Mouse (Mus musculus) neural tube, embryonic 14.5 days (tissue): ENCODE measurements around the gene Slc35e3. TPM values are rescaled to one million over a fixed set of nuclear protein-coding genes. Genes with fewer than 3 reads are reported as not detected.

Experiments used
- ATAC-seq: fragments of 200-750 bp; cut with Nextera tagmentation; 2 replicates; pipeline ENCODE4 v1.8.0; 2017; ENCODE audit warnings: low read depth, mild to moderate bottlenecking, moderate TSS enrichment, moderate library complexity
- H3K27ac ChIP-seq: fragments of 300-500 bp; sonication (generic); 2 replicates; pipeline ENCODE4 v1.5.1; 2014; ENCODE audit warnings: low read depth, mild to moderate bottlenecking, control low read depth, low read length, moderate library complexity, mixed read lengths
- H3K27me3 ChIP-seq: fragments of 300-500 bp; sonication (generic); 2 replicates; pipeline ENCODE4 v1.6.1; 2014; ENCODE audit warnings: low read length; ENCODE audit not compliant: control insufficient read depth, insufficient read depth
- H3K36me3 ChIP-seq: fragments of 300-500 bp; sonication (generic); 2 replicates; pipeline ENCODE4 v1.6.1; 2014; ENCODE audit warnings: low read length, mixed read lengths; ENCODE audit not compliant: control insufficient read depth, insufficient read depth
- H3K4me1 ChIP-seq: fragments of 300-500 bp; sonication (generic); 2 replicates; pipeline ENCODE4 v1.6.1; 2014; ENCODE audit warnings: low read length; ENCODE audit not compliant: control insufficient read depth, insufficient read depth
- H3K4me2 ChIP-seq: fragments of 300-500 bp; sonication (generic); 2 replicates; pipeline ENCODE4 v1.6.1; 2014; ENCODE audit warnings: mild to moderate bottlenecking, low read depth, low read length, control low read depth
- H3K4me3 ChIP-seq: fragments of 300-500 bp; sonication (generic); 2 replicates; pipeline ENCODE4 v1.5.1; 2014; ENCODE audit warnings: low read depth, low read length, control low read depth, mixed read lengths
- H3K9ac ChIP-seq: fragments of 300-500 bp; sonication (generic); replicated peaks from 2 replicates; pipeline ENCODE4 v1.6.1; 2014; ENCODE audit warnings: low read depth, mild to moderate bottlenecking, control low read depth, low read length, mixed read lengths
- H3K9me3 ChIP-seq: fragments of 300-500 bp; sonication (generic); 2 replicates; pipeline ENCODE4 v1.6.1; 2016; ENCODE audit warnings: low read length; ENCODE audit not compliant: control insufficient read depth
- WGBS: fragments of 180-500 bp; shearing (Covaris S2); extraction: QIAGEN DNeasy Blood & Tissue Kit; methylation state at CpG from one replicate; pipeline ENCODE4 v1.1.7; 2014; 5-methylcytosine and 5-hydroxymethylcytosine counted together
- polyA plus RNA-seq: library from polyadenylated mRNA; unstranded; fragments of >200 nt; fragmentation: Nextera tagmentation; extraction: Ambion mirVana; gene quantifications from 2 replicates; pipeline ENCODE4 v1.2.1, GENCODE M21; 2014

Slc35e3 gene
- polyA plus RNA-seq, 1 experiment from 2014 or later: 20.5 TPM

GRCm38 (mm10) chr10:117771131-117771510 lies 25.0 kb upstream of the Slc35e3 start:
- H3K27me3 ChIP-seq: no peaks in the 10 kb centered on the region
- no peaks in the 10 kb centered on the region for H3K9me3 ChIP-seq
- no peak overlapping the region for H3K9ac ChIP-seq
- peaks cover 46% of the 10 kb centered on the region for H3K36me3 ChIP-seq
- H3K27ac ChIP-seq: no peak overlapping the region
- H3K4me3 ChIP-seq: no peak overlapping the region
- 95% methylated on average over 10 of the region's 10 CpGs for WGBS
- no peak overlapping the region for H3K4me2 ChIP-seq
- no peaks in the 10 kb centered on the region for H3K4me1 ChIP-seq
- no peak for ATAC-seq

- Histone ChIP-seq H3K9ac (no peak overlapping the region), H3K36me3 (peaks cover 43% of the 10 kb centered on the region)
- ATAC-seq: no peak
These were observed 24.3 kb upstream of the Slc35e3 start for GRCm38 (mm10) chr10:117770286-117771130.

GRCm38 (mm10) chr10:117769541-117770285 lies 23.5 kb upstream of the Slc35e3 start:
- no peak overlapping the region for H3K9ac ChIP-seq
- 93% methylated on average over 9 of the region's 9 CpGs for WGBS
- H3K4me2 ChIP-seq: no peak overlapping the region
- H3K4me3 ChIP-seq: no peak overlapping the region
- H3K9me3 ChIP-seq: no peaks in the 10 kb centered on the region
- H3K27ac ChIP-seq: no peak overlapping the region
- peaks cover 43% of the 10 kb centered on the region for H3K36me3 ChIP-seq
- ATAC-seq: no peak
- H3K27me3 ChIP-seq: no peaks in the 10 kb centered on the region
- H3K4me1 ChIP-seq: no peaks in the 10 kb centered on the region

More at GRCm38 (mm10) chr10:117770286-117771130, 24.3 kb upstream of the Slc35e3 start:
- H3K9me3 ChIP-seq: no peaks in the 10 kb centered on the region
- H3K4me2 ChIP-seq: no peak overlapping the region
- 94% methylated on average over 18 of the region's 18 CpGs for WGBS
- no peaks in the 10 kb centered on the region for H3K27me3 ChIP-seq
- no peaks in the 10 kb centered on the region for H3K4me1 ChIP-seq
- no peak overlapping the region for H3K27ac ChIP-seq
- H3K4me3 ChIP-seq: no peak overlapping the region

- H3K36me3 ChIP-seq: peaks cover 36% of the 10 kb centered on the region
These were observed 21.9 kb upstream of the Slc35e3 start for GRCm38 (mm10) chr10:117768141-117768440.

GRCm38 (mm10) chr10:117767286-117768140 lies 21.3 kb upstream of the Slc35e3 start:
- Histone ChIP-seq H3K4me3 (no peak overlapping the region), H3K27ac (no peak overlapping the region), H3K9me3 (no peaks in the 10 kb centered on the region), H3K27me3 (no peaks in the 10 kb centered on the region), H3K9ac (no peak overlapping the region), H3K36me3 (peaks cover 36% of the 10 kb centered on the region), H3K4me1 (no peaks in the 10 kb centered on the region), H3K4me2 (no peak overlapping the region)
- no peak for ATAC-seq
- 92% methylated on average over 10 of the region's 10 CpGs for WGBS

More at GRCm38 (mm10) chr10:117768141-117768440, 21.9 kb upstream of the Slc35e3 start:
- H3K27ac ChIP-seq: no peak overlapping the region
- no peaks in the 10 kb centered on the region for H3K9me3 ChIP-seq
- WGBS: 89% methylated on average over 7 of the region's 7 CpGs
- H3K9ac ChIP-seq: no peak overlapping the region
- no peak overlapping the region for H3K4me3 ChIP-seq
- H3K4me1 ChIP-seq: no peaks in the 10 kb centered on the region
- H3K4me2 ChIP-seq: no peak overlapping the region
- ATAC-seq: no peak
- H3K27me3 ChIP-seq: no peaks in the 10 kb centered on the region

GRCm38 (mm10) chr10:117766896-117767160 lies 20.7 kb upstream of the Slc35e3 start:
- no peaks in the 10 kb centered on the region for H3K9me3 ChIP-seq
- no peak for ATAC-seq
- no peak overlapping the region for H3K4me2 ChIP-seq
- whole genome bisulfite sequencing: 96% methylated on average over 5 of the region's 5 CpGs
- H3K27ac ChIP-seq: no peak overlapping the region
- H3K27me3 ChIP-seq: no peaks in the 10 kb centered on the region
- H3K4me3 ChIP-seq: no peak overlapping the region
- no peaks in the 10 kb centered on the region for H3K4me1 ChIP-seq
- H3K9ac ChIP-seq: no peak overlapping the region
- peaks cover 36% of the 10 kb centered on the region for H3K36me3 ChIP-seq

GRCm38 (mm10) chr10:117766111-117766895 lies 20.1 kb upstream of the Slc35e3 start:
- ATAC-seq: no peak
- peaks cover 38% of the 10 kb centered on the region for H3K36me3 ChIP-seq

GRCm38 (mm10) chr10:117765116-117765894 lies 19.1 kb upstream of the Slc35e3 start:
- Histone ChIP-seq H3K4me2 (no peak overlapping the region), H3K9me3 (no peaks in the 10 kb centered on the region), H3K27me3 (no peaks in the 10 kb centered on the region), H3K4me3 (no peak overlapping the region), H3K27ac (no peak overlapping the region), H3K9ac (no peak overlapping the region), H3K36me3 (peaks cover 43% of the 10 kb centered on the region), H3K4me1 (no peaks in the 10 kb centered on the region)
- ATAC-seq: no peak
- 97% methylated on average over 11 of the region's 11 CpGs for WGBS

More at GRCm38 (mm10) chr10:117766111-117766895, 20.1 kb upstream of the Slc35e3 start:
- H3K9ac ChIP-seq: no peak overlapping the region
- no peaks in the 10 kb centered on the region for H3K9me3 ChIP-seq
- H3K4me2 ChIP-seq: no peak overlapping the region
- no peak overlapping the region for H3K27ac ChIP-seq
- 92% methylated on average over 16 of the region's 16 CpGs for WGBS
- no peak overlapping the region for H3K4me3 ChIP-seq
- no peaks in the 10 kb centered on the region for H3K4me1 ChIP-seq
- no peaks in the 10 kb centered on the region for H3K27me3 ChIP-seq
